In the genomic region with DNA sequence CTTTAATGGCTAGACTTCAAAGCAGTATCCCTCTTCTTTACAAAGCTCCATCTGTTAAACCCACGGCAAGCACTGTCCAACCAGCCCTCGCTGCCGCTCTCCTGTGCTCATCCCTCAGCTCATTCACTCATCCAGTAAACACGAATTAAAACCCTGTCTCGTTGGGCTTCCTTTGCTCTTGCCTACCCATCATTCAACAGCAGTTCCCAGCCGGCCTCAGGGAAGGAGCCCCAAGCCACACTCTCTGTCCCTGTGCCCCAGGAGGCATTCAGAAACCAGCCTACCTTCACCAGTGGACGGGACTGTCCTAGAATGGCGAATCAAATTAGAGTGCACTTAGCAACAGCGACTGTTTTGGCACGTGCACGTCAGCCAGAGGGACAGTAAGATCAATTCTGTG, we compare ENCODE assay signal across 13 mouse cellular contexts.
"Had no signal": no experiment of that assay in that cellular context is flagged by ENCODE, and none has a peak within 500 bp of the region (broad histone marks: within the 10 kb centered on the region; RNA-seq: fewer than 3 reads in every experiment).

No protein-coding gene starts in this region.

- H3K9me3 ChIP-seq: kidney, embryonic 15.5 days; liver, embryonic 13.5 days had no signal

- H3K27me3 ChIP-seq: liver, embryonic 13.5 days had no signal

- H3K27ac ChIP-seq: kidney, embryonic 15.5 days; left cerebral cortex, adult 2 months; liver, embryonic 13.5 days; stomach, postnatal 0 days had no signal

- H3K4me3 ChIP-seq: kidney, embryonic 15.5 days; left cerebral cortex, adult 2 months; liver, embryonic 13.5 days had no signal

- H3K36me3 ChIP-seq: kidney, embryonic 15.5 days; liver, embryonic 13.5 days had no signal

- DNase-seq: kidney, postnatal 10 days; kidney, postnatal 36 days; layer of hippocampus, postnatal 36 days; liver, embryonic 13.5 days; lung, adult 2 months; lung, postnatal 14 days; lung, postnatal 4 days; midbrain, embryonic 14.5 days; thymus, adult 2 months; thymus, postnatal 14 days had no signal
